Mouse (Mus musculus): ENCODE results near the gene Arl6ip5. TPM values are rescaled to one million over a fixed set of nuclear protein-coding genes. Genes with fewer than 3 reads are reported as not detected.

The Arl6ip5 gene
- polyA plus RNA-seq, 1 experiment from 2014 or later, result 133 TPM

- Histone ChIP-seq H3K4me2 (no peak overlapping the region), H3K4me1 (replicated peaks) (peaks cover 31% of the 10 kb centered on the region), H3K27me3 (no peaks in the 10 kb centered on the region), H3K9ac (no peak overlapping the region), H3K9me3 (no peaks in the 10 kb centered on the region), H3K27ac (replicated peaks) (no peak overlapping the region), H3K4me3 (no peak overlapping the region), H3K36me3 (no peaks in the 10 kb centered on the region)
- 59% methylated on average over 3 of the region's 3 CpGs for WGBS
- no peak for ATAC-seq (ENCODE audit: low FRiP score, low read depth)
Measured at GRCm38 (mm10) chr6:97209201-97209600, 1.3 kb upstream of the Arl6ip5 start.

DNA sequence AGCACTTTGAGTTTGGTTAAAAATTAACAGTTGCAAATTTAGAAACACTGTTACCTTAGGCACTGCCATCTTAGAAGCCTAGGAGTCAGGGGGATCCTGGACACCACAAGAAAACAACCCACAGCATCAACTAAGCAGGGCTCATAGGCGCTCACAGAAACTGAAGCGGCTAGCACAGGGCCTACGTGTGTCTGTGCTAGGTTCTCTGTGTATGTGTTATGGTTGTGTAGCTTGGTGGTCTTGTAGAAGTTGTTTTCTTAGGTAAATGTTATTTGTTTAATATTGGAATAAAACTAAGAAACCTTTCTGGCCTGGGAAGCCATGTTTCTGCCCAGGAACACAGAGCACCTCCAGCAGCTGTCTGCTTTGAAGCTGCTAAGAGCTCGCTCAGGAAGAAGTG, 738 bp upstream of the Arl6ip5 start:
- ATAC-seq (ENCODE audit: low FRiP score, low read depth), result no peak
- Histone ChIP-seq H3K9me3 (no peaks in the 10 kb centered on the region), H3K27me3 (no peaks in the 10 kb centered on the region), H3K4me1 (replicated peaks) (peaks cover 25% of the 10 kb centered on the region), H3K4me3 (no peak overlapping the region), H3K27ac (replicated peaks) (no peak overlapping the region), H3K4me2 (no peak overlapping the region), H3K36me3 (no peaks in the 10 kb centered on the region), H3K9ac (no peak overlapping the region)
- WGBS, result 87% methylated on average over 4 of the region's 4 CpGs

- Histone ChIP-seq H3K27ac (replicated peaks) (peak overlapping the region; percentile 81), H3K4me1 (replicated peaks) (peaks cover 25% of the 10 kb centered on the region), H3K36me3 (peaks cover 4% of the 10 kb centered on the region; the same call in 1 of the 2 replicates), H3K9ac (peak overlapping the region; percentile 73), H3K9me3 (no peaks in the 10 kb centered on the region), H3K4me2 (peak overlapping the region; percentile 83), H3K4me3 (peak overlapping the region; percentile 81), H3K27me3 (no peaks in the 10 kb centered on the region)
- ATAC-seq (ENCODE audit: low FRiP score, low read depth), result peak; percentile 68
- 1% methylated on average over 22 of the region's 22 CpGs for WGBS
Measured at GRCm38 (mm10) chr6:97210962-97211601, 593 bp downstream of the Arl6ip5 start.

- peaks cover 4% of the 10 kb centered on the region; the same call in 1 of the 2 replicates for H3K36me3 ChIP-seq
- peak overlapping the region; percentile 83 for H3K4me2 ChIP-seq
- no peak overlapping the region; the same call in 1 of the 2 replicates for H3K27ac ChIP-seq (replicated peaks)
- WGBS, result 52% methylated on average over 12 of the region's 12 CpGs
- H3K9ac ChIP-seq, result peak overlapping the region; percentile 73
- peak overlapping the region; percentile 81 for H3K4me3 ChIP-seq
- no peaks in the 10 kb centered on the region for H3K27me3 ChIP-seq
- H3K9me3 ChIP-seq, result no peaks in the 10 kb centered on the region
- no peak for ATAC-seq (ENCODE audit: low FRiP score, low read depth)
- H3K4me1 ChIP-seq (replicated peaks), result peaks cover 28% of the 10 kb centered on the region
Measured at GRCm38 (mm10) chr6:97211981-97212380, 1.5 kb downstream of the Arl6ip5 start.

DNA sequence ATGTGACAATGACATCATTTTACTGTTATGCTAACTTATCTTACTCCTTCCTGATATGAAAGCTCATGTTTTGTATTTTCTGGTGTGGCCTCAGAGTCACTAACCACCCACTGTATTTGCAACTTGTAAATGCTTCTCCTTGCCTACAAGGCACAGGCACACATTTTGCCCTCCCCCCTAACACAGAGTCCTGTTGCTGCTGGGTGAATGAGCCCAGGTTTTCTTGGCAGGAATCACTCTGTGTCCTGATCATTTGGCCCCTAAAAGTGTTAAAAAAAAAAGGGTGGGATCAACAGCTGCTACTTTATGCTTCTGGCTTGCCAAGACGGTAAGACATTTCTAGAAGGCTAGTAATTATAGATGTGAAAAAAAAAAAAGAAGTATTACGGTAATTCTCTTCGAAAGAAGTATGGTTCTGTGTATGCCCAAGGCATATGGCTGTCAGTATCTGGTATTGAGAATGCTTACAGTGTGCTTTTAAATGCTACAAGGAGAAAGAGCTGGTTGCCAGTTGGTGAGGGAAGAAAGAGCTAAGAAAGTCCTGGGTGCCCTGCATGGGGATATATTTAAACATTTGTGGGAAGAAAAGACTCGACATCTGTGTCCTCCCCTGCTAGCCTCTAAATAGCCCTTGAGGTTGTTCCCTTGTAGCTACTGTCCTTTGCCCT, 5.8 kb downstream of the Arl6ip5 start:
- Histone ChIP-seq H3K9ac (no peak overlapping the region), H3K27ac (replicated peaks) (no peak overlapping the region), H3K27me3 (no peaks in the 10 kb centered on the region), H3K4me3 (no peak overlapping the region), H3K4me2 (no peak overlapping the region), H3K36me3 (peaks cover 4% of the 10 kb centered on the region; the same call in 1 of the 2 replicates), H3K9me3 (no peaks in the 10 kb centered on the region), H3K4me1 (replicated peaks) (peaks cover 34% of the 10 kb centered on the region)
- WGBS, result 74% methylated on average over 4 of the region's 4 CpGs
- no peak for ATAC-seq (ENCODE audit: low FRiP score, low read depth)

DNA sequence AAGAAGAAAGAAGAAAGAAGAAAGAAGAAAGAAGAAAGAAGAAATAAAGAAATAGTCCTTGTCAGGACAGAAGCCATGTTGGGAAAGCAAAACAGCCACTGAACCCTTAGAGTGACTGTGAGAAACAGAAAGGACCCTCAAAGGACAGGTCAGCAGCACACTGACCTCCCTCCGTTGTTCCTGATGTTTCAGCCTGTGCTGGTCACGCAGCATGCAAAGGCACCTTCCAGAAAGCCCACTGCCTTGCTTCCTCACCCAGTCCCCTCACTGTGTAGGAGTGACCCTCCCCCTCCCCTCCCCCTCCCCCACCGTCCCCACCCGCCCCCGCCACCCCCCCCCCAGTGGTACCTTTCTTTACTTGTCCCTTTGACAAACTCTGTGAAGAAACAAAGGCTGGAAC, 10.2 kb downstream of the Arl6ip5 start:
- 53% methylated on average over 3 of the region's 5 CpGs for WGBS
- no peak overlapping the region for H3K4me2 ChIP-seq
- H3K9me3 ChIP-seq, result no peaks in the 10 kb centered on the region
- no peak for ATAC-seq (ENCODE audit: low FRiP score, low read depth)
- no peaks in the 10 kb centered on the region for H3K36me3 ChIP-seq
- no peak overlapping the region for H3K27ac ChIP-seq (replicated peaks)
- no peak overlapping the region for H3K4me3 ChIP-seq
- H3K4me1 ChIP-seq (replicated peaks), result peaks cover 17% of the 10 kb centered on the region
- H3K27me3 ChIP-seq, result no peaks in the 10 kb centered on the region
- H3K9ac ChIP-seq, result no peak overlapping the region

DNA sequence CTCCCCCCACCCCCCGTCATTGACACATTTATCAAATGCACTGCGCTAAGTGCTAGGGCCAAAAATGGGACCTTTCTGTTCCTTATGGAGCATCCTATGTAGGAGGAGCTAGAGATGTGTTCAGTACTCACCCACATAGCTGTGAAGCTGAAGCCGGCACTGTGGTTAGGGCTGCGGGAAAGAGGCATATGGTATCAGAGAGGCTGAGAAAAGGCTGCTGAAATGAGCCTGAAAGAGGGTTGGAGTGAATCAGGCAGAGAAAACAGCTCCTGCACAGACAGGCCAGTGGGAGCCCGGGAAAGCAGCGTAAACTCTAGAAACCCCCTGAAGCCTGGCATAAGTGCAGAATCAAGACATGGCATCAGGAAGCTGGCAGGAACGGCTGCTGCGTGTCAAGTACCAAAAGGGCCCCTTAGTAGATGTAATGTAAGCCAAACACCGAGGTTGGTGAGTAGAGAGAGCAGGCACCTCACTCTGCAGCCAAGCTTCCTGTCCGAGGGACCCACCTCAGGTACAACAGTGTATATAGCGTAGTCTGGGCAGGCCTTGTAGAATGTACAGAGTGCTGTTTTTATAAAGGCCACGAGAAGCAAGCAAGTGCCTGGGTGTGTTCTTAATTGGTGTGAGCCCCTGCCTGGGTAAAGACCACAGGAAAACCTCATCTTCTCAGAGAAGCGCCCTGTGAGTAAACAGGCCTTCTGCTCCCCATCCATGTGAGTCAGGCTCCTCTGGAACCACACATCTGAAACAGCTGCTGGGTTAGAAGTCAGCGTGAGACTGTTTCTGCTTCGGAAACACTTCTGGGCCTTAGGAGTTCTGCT, 10.9 kb downstream of the Arl6ip5 start:
- Histone ChIP-seq H3K27me3 (no peaks in the 10 kb centered on the region), H3K4me3 (no peak overlapping the region), H3K9me3 (no peaks in the 10 kb centered on the region), H3K4me2 (no peak overlapping the region), H3K36me3 (no peaks in the 10 kb centered on the region), H3K4me1 (replicated peaks) (peaks cover 20% of the 10 kb centered on the region), H3K27ac (replicated peaks) (0 out of 2 replicates have a peak overlapping the region, but pooled peaks have one; percentile 15), H3K9ac (no peak overlapping the region)
- ATAC-seq (ENCODE audit: low FRiP score, low read depth), result 0 out of 2 replicates have a peak, but pooled peaks have one; percentile 42
- 65% methylated on average over 15 of the region's 15 CpGs for WGBS

GRCm38 (mm10) chr6:97222321-97222720, 11.8 kb downstream of the Arl6ip5 start:
- H3K27ac ChIP-seq (replicated peaks), result no peak overlapping the region
- peaks cover 15% of the 10 kb centered on the region for H3K4me1 ChIP-seq (replicated peaks)
- no peaks in the 10 kb centered on the region for H3K9me3 ChIP-seq
- H3K36me3 ChIP-seq, result 0 out of 2 replicates have a peak, but pooled peaks cover 8% of the 10 kb centered on the region
- no peak for ATAC-seq (ENCODE audit: low FRiP score, low read depth)
- 51% methylated on average over 6 of the region's 6 CpGs for WGBS
- no peak overlapping the region for H3K4me2 ChIP-seq
- no peak overlapping the region for H3K9ac ChIP-seq
- no peaks in the 10 kb centered on the region for H3K27me3 ChIP-seq
- H3K4me3 ChIP-seq, result no peak overlapping the region

DNA sequence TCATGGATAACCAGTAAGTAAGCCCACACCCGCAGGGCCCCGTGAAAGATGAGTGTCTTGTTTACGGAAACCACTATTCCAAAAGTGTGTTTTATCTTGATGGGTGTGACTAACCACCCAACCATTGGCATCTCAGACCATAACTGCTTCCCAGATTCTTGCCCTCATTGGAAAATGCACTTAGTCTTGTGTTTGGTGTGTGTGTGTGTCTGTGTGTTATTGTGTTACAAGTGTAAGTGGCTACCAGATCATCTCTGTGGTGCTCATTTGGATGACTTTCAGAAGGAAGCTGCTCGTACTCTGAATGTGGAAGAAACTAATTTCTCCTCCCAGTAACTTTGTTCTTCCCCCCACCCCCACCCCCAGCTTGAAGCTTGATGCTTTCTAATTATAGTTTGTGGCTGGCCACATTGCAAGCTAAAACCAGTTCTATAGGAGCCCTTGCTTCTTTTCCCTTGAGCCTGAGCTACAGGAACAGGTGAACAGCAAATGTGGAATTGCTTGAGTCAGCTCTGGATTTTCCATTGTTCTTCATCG, 12.5 kb downstream of the Arl6ip5 start:
- Histone ChIP-seq H3K27me3 (no peaks in the 10 kb centered on the region), H3K36me3 (0 out of 2 replicates have a peak, but pooled peaks cover 10% of the 10 kb centered on the region), H3K4me1 (replicated peaks) (peaks cover 15% of the 10 kb centered on the region), H3K27ac (replicated peaks) (no peak overlapping the region), H3K4me2 (no peak overlapping the region), H3K9ac (no peak overlapping the region), H3K4me3 (no peak overlapping the region), H3K9me3 (no peaks in the 10 kb centered on the region)
- no peak for ATAC-seq (ENCODE audit: low FRiP score, low read depth)
- WGBS, result 81% methylated on average over 5 of the region's 5 CpGs

GRCm38 (mm10) chr6:97223566-97223965, 13.1 kb downstream of the Arl6ip5 start:
- Histone ChIP-seq H3K4me1 (replicated peaks) (peaks cover 15% of the 10 kb centered on the region), H3K9me3 (no peaks in the 10 kb centered on the region), H3K4me3 (no peak overlapping the region), H3K9ac (no peak overlapping the region), H3K36me3 (0 out of 2 replicates have a peak, but pooled peaks cover 10% of the 10 kb centered on the region), H3K27ac (replicated peaks) (no peak overlapping the region), H3K4me2 (no peak overlapping the region), H3K27me3 (no peaks in the 10 kb centered on the region)
- WGBS, result 77% methylated on average over 4 of the region's 4 CpGs
- ATAC-seq (ENCODE audit: low FRiP score, low read depth), result no peak

- WGBS, result 96% methylated on average over 8 of the region's 8 CpGs
- Histone ChIP-seq H3K36me3 (0 out of 2 replicates have a peak, but pooled peaks cover 11% of the 10 kb centered on the region), H3K9ac (no peak overlapping the region), H3K27me3 (no peaks in the 10 kb centered on the region), H3K4me1 (replicated peaks) (peaks cover 15% of the 10 kb centered on the region), H3K9me3 (no peaks in the 10 kb centered on the region), H3K27ac (replicated peaks) (no peak overlapping the region), H3K4me3 (no peak overlapping the region), H3K4me2 (no peak overlapping the region)
- ATAC-seq (ENCODE audit: low FRiP score, low read depth), result no peak
Measured at GRCm38 (mm10) chr6:97224505-97224904, 14.0 kb downstream of the Arl6ip5 start.
